Mouse (Mus musculus) granulocyte monocyte progenitor cell, adult 5-6 weeks (primary cell): ENCODE measurements around the gene Abcb10. TPM values are rescaled to one million over a fixed set of nuclear protein-coding genes. Genes with fewer than 3 reads are reported as not detected.
"Not testable (repeated sequence)": the region's sequence is repeated elsewhere in the genome, so short reads cannot be mapped to it uniquely, and the experiment has no call there.

ENCODE experiments used
- ATAC-seq: replicated peaks from 2 replicates; pipeline ENCODE4 v1.8.0; 2016; ENCODE audit warnings: mild to moderate bottlenecking, moderate TSS enrichment, inconsistent platforms; ENCODE audit not compliant: poor library complexity, severe bottlenecking
- total RNA-seq, 2 experiments: library from RNA; stranded (forward) in 1 of 2; stranded (reverse) in 1 of 2; fragments of 200-712, 200-1000 nt in 1 of 2; fragments of >200 nt in 1 of 2; fragmentation: Nextera tagmentation in 1 of 2; gene quantifications; 2 replicates each; pipeline ENCODE4 v1.2.3; 2014 to 2017

Gene Abcb10
- total RNA-seq (2014; fragmentation: Nextera tagmentation) (20.8 and 24.6 TPM in 2 replicates), total RNA-seq (2017) (24.1 TPM in 2 replicates)

GRCm38 (mm10) chr8:123982826-123983400 is at the start of gene Abcb10:
Gene Abcb10 (minus strand): TSS chr8:123983122.
- ATAC-seq, result peak; percentile 82

GRCm38 (mm10) chr8:124027831-124028230 is 44.9 kb upstream of the Abcb10 start:
- no peak for ATAC-seq

- ATAC-seq, result not testable (repeated sequence)
These were observed 43.3 kb upstream of the Abcb10 start for GRCm38 (mm10) chr8:124026265-124026664.

- ATAC-seq, result peak; percentile 85
These were observed 38.6 kb upstream of the Abcb10 start, which contains the start of the genes Taf5l and Urb2 for GRCm38 (mm10) chr8:124021237-124022227. Gene Taf5l (minus strand): TSS chr8:124021397. Gene Urb2 (plus strand): TSS chr8:124021508.

GRCm38 (mm10) chr8:124020439-124021236 is 37.7 kb upstream of the Abcb10 start:
- ATAC-seq, result peak; percentile 61

- peak; percentile 43 for ATAC-seq
These were observed 36.9 kb upstream of the Abcb10 start for GRCm38 (mm10) chr8:124019782-124020181.

GRCm38 (mm10) chr8:124014751-124015150 is 31.8 kb upstream of the Abcb10 start:
- ATAC-seq, result no peak

- not testable (repeated sequence) for ATAC-seq
These were observed 31.4 kb upstream of the Abcb10 start for GRCm38 (mm10) chr8:124014299-124014698.

- no peak for ATAC-seq
These were observed 29.2 kb upstream of the Abcb10 start for GRCm38 (mm10) chr8:124011989-124012586.

- no peak for ATAC-seq
These were observed 28.7 kb upstream of the Abcb10 start for GRCm38 (mm10) chr8:124011580-124011979.

- no peak for ATAC-seq
These were observed 24.9 kb upstream of the Abcb10 start for GRCm38 (mm10) chr8:124007829-124008228.

GRCm38 (mm10) chr8:124002546-124003108 is 19.7 kb upstream of the Abcb10 start:
- no peak for ATAC-seq

- no peak for ATAC-seq
These were observed 16.6 kb upstream of the Abcb10 start for GRCm38 (mm10) chr8:123999568-123999967.

- no peak for ATAC-seq
These were observed 11.1 kb upstream of the Abcb10 start for GRCm38 (mm10) chr8:123993997-123994396.

GRCm38 (mm10) chr8:123993597-123993996 is 10.7 kb upstream of the Abcb10 start:
- ATAC-seq, result no peak

GRCm38 (mm10) chr8:123992587-123992986 is 9.7 kb upstream of the Abcb10 start:
- no peak for ATAC-seq

- ATAC-seq, result no peak
These were observed 7.5 kb upstream of the Abcb10 start for GRCm38 (mm10) chr8:123990277-123991049.

GRCm38 (mm10) chr8:123989128-123989527 is 6.2 kb upstream of the Abcb10 start:
- no peak for ATAC-seq

GRCm38 (mm10) chr8:123988605-123989038 is 5.7 kb upstream of the Abcb10 start:
- peak; percentile 42 for ATAC-seq
